Mouse (Mus musculus) CH12.LX (cell line): ENCODE results near the gene Unc93b1. TPM values are rescaled to one million over a fixed set of nuclear protein-coding genes. Genes with fewer than 3 reads are reported as not detected.

Experiments
- DNase-seq: peaks from one replicate; pipeline ENCODE4 v3.0.0-alpha.2; 2013; ENCODE audit errors: extremely low read depth
- H3K27ac ChIP-seq: 2 replicates; pipeline ENCODE4 v1.5.1; 2012; ENCODE audit warnings: low read depth, mild to moderate bottlenecking, control low read depth, moderate library complexity; ENCODE audit not compliant: insufficient read depth
- H3K27me3 ChIP-seq: replicated peaks from 2 replicates; pipeline ENCODE3; 2012; ENCODE audit warnings: inconsistent platforms
- H3K36me3 ChIP-seq, 2 experiments: replicated peaks in 1 of 2; 2 replicates each; pipeline versions ENCODE3 to v1.6.1; 2012; ENCODE audit warnings: inconsistent platforms in 1 of 2, low read length in 1 of 2, mild to moderate bottlenecking in 1 of 2, mixed read lengths in 1 of 2, moderate library complexity in 1 of 2; ENCODE audit not compliant: control insufficient read depth in 1 of 2, insufficient read depth in 1 of 2
- H3K4me1 ChIP-seq, 2 experiments: 2 replicates each; pipeline ENCODE4 v1.6.1; 2012; ENCODE audit warnings: inconsistent platforms in 1 of 2, moderate library complexity in 1 of 2; ENCODE audit not compliant: insufficient read depth in 2 of 2, control insufficient read depth in 1 of 2
- H3K4me2 ChIP-seq: 2 replicates; pipeline ENCODE4 v1.6.1; 2012; ENCODE audit warnings: low read depth, mild to moderate bottlenecking, control low read depth; ENCODE audit not compliant: poor library complexity, insufficient read depth, severe bottlenecking
- H3K4me3 ChIP-seq, 3 experiments: fragments of 150-350 bp in 1 of 3; sonication (generic) in 1 of 3; replicated peaks in 1 of 3; 2 replicates each; pipeline versions ENCODE3 to v1.5.1; 2011 to 2012; ENCODE audit warnings: low read depth in 2 of 3, low read length in 2 of 3, mild to moderate bottlenecking in 2 of 3, moderate library complexity in 2 of 3, control low read depth in 1 of 3, improper control_type of control experiment in 1 of 3, inconsistent platforms in 1 of 3, mixed read lengths in 1 of 3; ENCODE audit not compliant: poor library complexity in 1 of 3
- H3K79me2 ChIP-seq: replicated peaks from 2 replicates; pipeline ENCODE4 v1.6.1; 2012; ENCODE audit warnings: mild to moderate bottlenecking, moderate library complexity; ENCODE audit not compliant: control insufficient read depth, poor library complexity, insufficient read depth, severe bottlenecking; ENCODE audit errors: extremely low read depth
- H3K9ac ChIP-seq: 2 replicates; pipeline ENCODE4 v1.6.1; 2012; ENCODE audit warnings: low read depth, mild to moderate bottlenecking, control low read depth, moderate library complexity; ENCODE audit not compliant: insufficient read depth
- H3K9me3 ChIP-seq: replicated peaks from 2 replicates; pipeline ENCODE3; 2012; ENCODE audit warnings: low read length, inconsistent platforms, mixed read lengths
- CHD1 ChIP-seq: IDR thresholded peaks from 2 replicates; pipeline ENCODE4 v1.6.1; 2012; ENCODE audit warnings: low read depth, low read length, improper control_type of control experiment, inconsistent platforms
- CHD2 ChIP-seq: IDR thresholded peaks from 2 replicates; pipeline ENCODE4 v1.6.1; 2011; ENCODE audit warnings: low read length, improper control_type of control experiment
- CTCF ChIP-seq, 2 experiments: IDR thresholded peaks in 1 of 2; conservative IDR thresholded peaks in 1 of 2; 2 replicates each; pipeline ENCODE4 v1.5.1; 2011 to 2012; ENCODE audit warnings: low read depth in 2 of 2, low read length in 2 of 2, improper control_type of control experiment in 1 of 2, inconsistent platforms in 1 of 2, mild to moderate bottlenecking in 1 of 2, moderate library complexity in 1 of 2
- EP300 ChIP-seq: IDR thresholded peaks from 2 replicates; pipeline ENCODE4 v1.6.1; 2011; ENCODE audit warnings: low read length, improper control_type of control experiment
- ETS1 ChIP-seq: conservative IDR thresholded peaks from 2 replicates; pipeline ENCODE4 v1.6.1; 2012; ENCODE audit warnings: low read depth, mild to moderate bottlenecking, inconsistent platforms, low read length, improper control_type of control experiment, moderate library complexity
- GABPA ChIP-seq: IDR thresholded peaks from 2 replicates; pipeline ENCODE4 v1.6.1; 2012; ENCODE audit warnings: low read depth, low read length, improper control_type of control experiment, inconsistent platforms; ENCODE audit not compliant: insufficient replicate concordance
- HCFC1 ChIP-seq: IDR thresholded peaks from 2 replicates; pipeline ENCODE4 v1.6.1; 2012; ENCODE audit warnings: low read depth, mild to moderate bottlenecking, inconsistent platforms, low read length, improper control_type of control experiment
- IRF4 ChIP-seq: IDR thresholded peaks from 2 replicates; pipeline ENCODE4 v1.6.1; 2014; ENCODE audit warnings: low read depth, mild to moderate bottlenecking, inconsistent platforms, low read length, improper control_type of control experiment
- JUN ChIP-seq: IDR thresholded peaks from 2 replicates; pipeline ENCODE4 v1.6.1; 2011; ENCODE audit warnings: low read depth, mild to moderate bottlenecking, low read length, improper control_type of control experiment, moderate library complexity; ENCODE audit not compliant: insufficient read depth
- JUND ChIP-seq: conservative IDR thresholded peaks from 2 replicates; pipeline ENCODE4 v1.6.1; 2011; ENCODE audit warnings: low read depth, low read length, improper control_type of control experiment
- MAX ChIP-seq: IDR thresholded peaks from 2 replicates; pipeline ENCODE4 v1.6.1; 2011; ENCODE audit warnings: low read length, improper control_type of control experiment
- MEF2A ChIP-seq: IDR thresholded peaks from 2 replicates; pipeline ENCODE4 v1.6.1; 2014; ENCODE audit warnings: low read depth, mild to moderate bottlenecking, inconsistent platforms, low read length, improper control_type of control experiment, borderline replicate concordance
- MXI1 ChIP-seq: IDR thresholded peaks from 2 replicates; pipeline ENCODE4 v1.6.1; 2011; ENCODE audit warnings: mild to moderate bottlenecking, low read depth, low read length, improper control_type of control experiment
- NRF1 ChIP-seq: IDR thresholded peaks from 2 replicates; pipeline ENCODE4 v1.6.1; 2014; ENCODE audit warnings: low read depth, mild to moderate bottlenecking, inconsistent platforms, low read length, improper control_type of control experiment, moderate library complexity
- POLR2A ChIP-seq: IDR thresholded peaks from 2 replicates; pipeline ENCODE4 v1.6.1; 2011; ENCODE audit warnings: low read depth, mild to moderate bottlenecking, improper control_type of control experiment, low read length
- RAD21 ChIP-seq: IDR thresholded peaks from 2 replicates; pipeline ENCODE4 v1.6.1; 2011; ENCODE audit warnings: low read depth, mild to moderate bottlenecking, low read length, improper control_type of control experiment, moderate library complexity
- RCOR1 ChIP-seq: conservative IDR thresholded peaks from 2 replicates; pipeline ENCODE4 v1.6.1; 2012; ENCODE audit warnings: low read depth, mild to moderate bottlenecking, inconsistent platforms, low read length, improper control_type of control experiment
- SIN3A ChIP-seq: IDR thresholded peaks from 2 replicates; pipeline ENCODE4 v1.6.1; 2012; ENCODE audit warnings: low read length, improper control_type of control experiment, inconsistent platforms
- TBP ChIP-seq: conservative IDR thresholded peaks from 2 replicates; pipeline ENCODE4 v1.6.1; 2011; ENCODE audit warnings: low read depth, low read length, improper control_type of control experiment
- TCF12 ChIP-seq: IDR thresholded peaks from 2 replicates; pipeline ENCODE4 v1.6.1; 2014; ENCODE audit warnings: low read depth, mild to moderate bottlenecking, inconsistent platforms, low read length, improper control_type of control experiment
- UBTF ChIP-seq: IDR thresholded peaks from 2 replicates; pipeline ENCODE4 v1.6.1; 2012; ENCODE audit warnings: low read depth, mild to moderate bottlenecking, inconsistent platforms, low read length, improper control_type of control experiment, moderate library complexity
- USF2 ChIP-seq: conservative IDR thresholded peaks from 2 replicates; pipeline ENCODE4 v1.6.1; 2011; ENCODE audit warnings: low read depth, low read length, improper control_type of control experiment
- ZC3H11A ChIP-seq: IDR thresholded peaks from 2 replicates; pipeline ENCODE4 v1.6.1; 2012; ENCODE audit warnings: low read depth, mild to moderate bottlenecking, inconsistent platforms, low read length, improper control_type of control experiment
- ZKSCAN1 ChIP-seq: IDR thresholded peaks from 2 replicates; pipeline ENCODE4 v1.6.1; 2012; ENCODE audit warnings: low read depth, inconsistent platforms, low read length, improper control_type of control experiment, borderline replicate concordance
- ZMIZ1 ChIP-seq: IDR thresholded peaks from 2 replicates; pipeline ENCODE4 v1.6.1; 2012; ENCODE audit warnings: low read depth, mild to moderate bottlenecking, inconsistent platforms, low read length, improper control_type of control experiment
- ZNF384 ChIP-seq: IDR thresholded peaks from 2 replicates; pipeline ENCODE4 v1.6.1; 2012; ENCODE audit warnings: low read depth, low read length, improper control_type of control experiment, inconsistent platforms
- dilution Hi-C: fragments of 300-500 bp; cut with MboI; formaldehyde crosslinking; loops from 2 replicates; pipeline ENCODE4 v1.14.3; 2020; ENCODE audit warnings: low sequenced_read_pairs; ENCODE audit not compliant: extremely low pct_unique_long_range_greater_than_20kb, extremely low pct_ligation_motif_present
- in situ Hi-C: fragments of 300-500 bp; cut with MboI; formaldehyde crosslinking; loops from 3 replicates; pipeline ENCODE4 v1.14.3; 2019; ENCODE audit warnings: low sequenced_read_pairs, low pct_ligation_motif_present, low pct_unique_long_range_greater_than_20kb, mixed read lengths
- polyA plus RNA-seq: library from polyadenylated mRNA; unstranded; fragments of >175 nt; gene quantifications from 2 replicates; pipeline ENCODE4 v1.2.1, GENCODE M21; 2012; ENCODE audit warnings: low read depth; ENCODE audit not compliant: insufficient read length
- total RNA-seq, 2 experiments: library from RNA; depleted of rRNA; stranded (reverse); fragments of 300-350 nt in 1 of 2; fragments of >200 nt in 1 of 2; gene quantifications; 2 replicates each; pipeline ENCODE4 v1.2.3; 2012 to 2014

Gene Unc93b1
- total and polyA plus RNA-seq, 3 experiments, result 82.3 to 117 (median 84.7) TPM

DNA sequence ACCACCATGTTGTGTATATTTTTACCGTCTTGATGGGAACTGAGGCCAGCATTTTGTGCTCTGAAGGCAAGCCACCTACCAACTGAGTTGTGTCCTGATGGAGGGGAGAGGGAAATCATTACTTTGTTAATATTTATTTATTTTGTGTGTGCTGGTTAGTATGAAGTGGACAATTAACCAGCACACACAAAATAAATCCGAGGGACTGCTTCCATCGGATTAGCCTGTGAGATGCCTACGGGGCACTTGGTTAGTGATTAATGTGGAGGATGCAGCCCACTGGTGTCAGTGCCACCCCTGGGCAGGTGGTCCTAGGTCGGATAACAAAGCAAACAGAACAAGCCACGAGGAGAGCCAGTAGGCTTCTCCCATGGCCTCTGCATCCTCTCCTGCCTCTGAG lies 59.9 kb downstream of the Unc93b1 start:
- DNase-seq, result no peak
- TF ChIP-seq MXI1 (no peak), ZMIZ1 (no peak), RCOR1 (no peak), JUND (no peak), IRF4 (no peak), NRF1 (no peak), RAD21 (no peak), TBP (no peak), JUN (no peak), ZNF384 (no peak), ETS1 (no peak), MEF2A (no peak), CHD1 (no peak), SIN3A (no peak), ZKSCAN1 (no peak), CHD2 (no peak), USF2 (no peak), GABPA (no peak), HCFC1 (no peak), POLR2A (no peak)
- TF ChIP-seq, all 38 proteins: peak for 0
- in situ Hi-C loops, result no loop called here
- Histone ChIP-seq H3K27me3 (peaks cover 59% of the 10 kb centered on the region), H3K4me3 (no peak overlapping the region), H3K79me2 (no peaks in the 10 kb centered on the region), H3K27ac (no peak overlapping the region), H3K36me3 (no peaks in the 10 kb centered on the region), H3K4me1 (peaks cover 7 to 11% of the 10 kb centered on the region in 2 experiments; a peak in 3 of 4 replicates), H3K4me2 (no peak overlapping the region), H3K9me3 (no peaks in the 10 kb centered on the region), H3K9ac (no peak overlapping the region)
- dilution Hi-C loops, result no loop called here

DNA sequence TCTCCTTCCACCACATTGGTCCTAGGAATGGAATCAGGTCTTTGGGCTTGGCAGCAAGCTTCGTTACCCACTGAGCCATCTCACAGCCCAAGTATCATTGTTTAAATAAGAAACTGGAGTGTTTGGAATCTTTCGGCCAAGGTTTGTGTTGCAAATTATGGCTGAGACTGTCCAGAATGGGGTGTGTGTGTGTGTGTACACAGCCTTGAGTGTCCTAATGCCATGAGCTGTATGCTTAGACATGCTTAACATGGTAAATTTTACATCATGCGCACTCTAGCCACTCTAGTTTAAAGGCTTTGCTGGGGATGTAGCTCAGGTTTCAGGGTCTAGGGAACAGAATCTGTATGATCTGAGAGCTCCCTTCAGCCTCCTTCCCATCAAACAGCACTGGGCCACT lies 60.5 kb downstream of the Unc93b1 start:
- Histone ChIP-seq H3K4me3 (no peak overlapping the region), H3K4me2 (no peak overlapping the region), H3K27me3 (peaks cover 58% of the 10 kb centered on the region), H3K36me3 (no peaks in the 10 kb centered on the region), H3K9me3 (no peaks in the 10 kb centered on the region), H3K4me1 (peaks cover 7 to 11% of the 10 kb centered on the region in 2 experiments; a peak in 3 of 4 replicates), H3K9ac (no peak overlapping the region), H3K27ac (no peak overlapping the region), H3K79me2 (no peaks in the 10 kb centered on the region)
- no peak for DNase-seq
- dilution Hi-C loops (no loop called here), in situ Hi-C loops (no loop called here)
- no peak for TF ChIP-seq UBTF
- TF ChIP-seq MXI1, result no peak
- no peak for TF ChIP-seq TCF12
- no peak for TF ChIP-seq SIN3A
- no peak for TF ChIP-seq ETS1
- no peak for TF ChIP-seq ZMIZ1
- no peak for TF ChIP-seq ZC3H11A
- no peak for TF ChIP-seq RAD21
- no peak for TF ChIP-seq CTCF (conservative IDR thresholded peaks at IDR 0.05 in 1 of 2, IDR thresholded peaks at IDR 0.05 in 1 of 2; ENCODE audit: low read depth in 2 of 2, low read length in 2 of 2)
- no peak for TF ChIP-seq CHD2
- TF ChIP-seq MAX, result no peak
- no peak for TF ChIP-seq NRF1
- TF ChIP-seq HCFC1, result no peak
- TF ChIP-seq GABPA, result no peak
- TF ChIP-seq TBP, result no peak
- no peak for TF ChIP-seq EP300
